Mouse (Mus musculus): ENCODE measurements around the gene Nxnl1. TPM values are rescaled to one million over a fixed set of nuclear protein-coding genes. Genes with fewer than 3 reads are reported as not detected.
"Not testable (repeated sequence)": the region's sequence is repeated elsewhere in the genome, so short reads cannot be mapped to it uniquely, and the experiment has no call there.

The Nxnl1 gene
- total RNA-seq, 2 experiments from 2014 or later, result 0.25 to 0.65 TPM

- not testable (repeated sequence) for DNase-seq (ENCODE audit: low spot score in 2 of 2)
Measured at GRCm38 (mm10) chr8:71519037-71519825, 47.2 kb downstream of the Nxnl1 start.

DNA sequence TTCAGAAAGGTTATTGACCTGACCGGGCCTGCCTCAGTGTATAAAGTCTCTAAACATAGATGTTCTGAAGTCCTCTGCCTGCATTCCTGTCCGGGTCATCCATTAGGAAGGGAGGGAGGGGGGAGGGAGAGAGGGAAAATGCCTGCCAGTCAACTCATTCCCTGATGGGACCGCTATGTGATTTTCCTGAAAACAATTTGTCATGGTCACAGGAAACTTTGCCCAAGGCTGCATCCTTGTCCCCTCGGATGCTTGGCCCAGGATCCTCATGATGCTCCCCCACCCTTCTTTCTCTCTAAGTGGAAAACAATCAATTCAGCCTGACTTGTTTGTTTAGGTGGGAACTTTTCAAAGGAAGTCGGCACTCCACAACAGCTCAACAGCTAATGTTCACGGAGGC lies 49.6 kb downstream of the Nxnl1 start:
- no peak for DNase-seq (ENCODE audit: low spot score in 2 of 2)

- no peak for DNase-seq (ENCODE audit: low spot score in 2 of 2)
Measured at GRCm38 (mm10) chr8:71515043-71515442, 51.4 kb downstream of the Nxnl1 start.

DNA sequence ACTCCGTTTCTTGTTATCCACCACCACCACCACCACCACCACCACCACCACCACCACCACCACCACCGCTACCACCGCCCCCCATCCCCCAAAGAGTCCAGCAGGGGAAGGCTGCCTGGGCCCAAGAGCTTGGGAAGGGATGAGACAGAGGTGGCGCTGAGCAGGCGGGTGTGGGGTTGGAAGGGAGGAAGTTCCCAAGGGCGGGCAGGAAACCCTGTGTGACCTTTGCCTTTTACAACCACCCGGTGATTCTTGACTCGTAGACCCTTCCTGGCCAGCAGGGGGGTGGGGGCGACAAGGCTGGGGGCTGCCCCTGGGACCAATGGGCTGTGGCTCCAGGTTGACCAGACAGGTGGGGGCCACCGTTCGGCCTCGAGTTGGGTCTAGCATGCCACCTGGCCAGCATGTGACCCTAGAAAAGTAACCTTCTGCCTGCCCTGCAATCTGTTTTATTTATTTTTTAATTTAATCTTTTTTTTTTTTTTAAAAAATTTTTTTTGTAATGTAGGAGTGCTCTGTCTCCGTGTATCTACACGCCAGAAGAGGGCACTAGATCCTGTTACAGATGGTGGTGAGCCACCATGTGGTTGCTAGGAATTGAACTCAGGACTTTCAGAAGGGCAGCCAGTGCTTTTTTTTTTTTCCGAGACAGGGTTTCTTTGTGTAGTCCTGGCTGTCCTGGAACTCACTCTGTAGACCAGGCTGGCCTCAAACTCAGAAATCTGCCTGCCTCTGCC lies 53.2 kb downstream of the Nxnl1 start:
- no peak for DNase-seq (ENCODE audit: low spot score in 2 of 2)

- DNase-seq (ENCODE audit: low spot score in 2 of 2), result no peak
Measured at GRCm38 (mm10) chr8:71511644-71512043, 54.8 kb downstream of the Nxnl1 start, which contains the start of gene Plvap. Plvap (minus strand) TSS chr8:71511752.

Other genes starting within 250 kb of the Nxnl1 start
- gene Use1, start 199.8 kb downstream of the Nxnl1 start, total RNA-seq (2021), result 100 to 1,000 TPM; 210 to 221 TPM
- gene Ocel1, start 195.3 kb downstream of the Nxnl1 start, total RNA-seq (2021), result 10 to 100 TPM; 12.0 to 13.6 TPM
- 10 to 100 TPM; 67.6 to 70.6 TPM for gene Nr2f6, start 184.6 kb downstream of the Nxnl1 start, total RNA-seq (2021)
- 10 to 100 TPM; 21.6 to 21.8 TPM for gene Ushbp1, start 170.8 kb downstream of the Nxnl1 start, total RNA-seq (2021)
- 100 to 1,000 TPM; 108 to 109 TPM for gene Babam1, start 169.7 kb downstream of the Nxnl1 start, total RNA-seq (2021)
- gene Ankle1, start 160.6 kb downstream of the Nxnl1 start, total RNA-seq (2021), result 10 to 100 TPM; 13.5 to 14.6 TPM
- gene Abhd8, start 102.9 kb downstream of the Nxnl1 start, total RNA-seq (2021), result 10 to 100 TPM; 58.9 to 65.9 TPM
- gene Mrpl34, start 101.6 kb downstream of the Nxnl1 start, total RNA-seq (2021), result 10 to 100 TPM; 87.7 to 89.8 TPM
- gene Dda1, start 97.4 kb downstream of the Nxnl1 start, total RNA-seq (2021), result 10 to 100 TPM; 61.2 to 61.4 TPM
- 10 to 100 TPM; 25.9 to 26.3 TPM for gene Ano8, start 80.6 kb downstream of the Nxnl1 start, total RNA-seq (2021)
- 10 to 100 TPM; 30.6 to 32.0 TPM for gene Gtpbp3, start 78.5 kb downstream of the Nxnl1 start, total RNA-seq (2021)
- gene Plvap, start 54.8 kb downstream of the Nxnl1 start, total RNA-seq (2021), result 100 to 1,000 TPM; 179 to 185 TPM
- gene Ccdc194, start 40.9 kb downstream of the Nxnl1 start, total RNA-seq (2021), result under 1 TPM in 1 of 2 experiments, not detected in 1; 0.25 TPM
- gene Bst2, start 29.1 kb downstream of the Nxnl1 start, total RNA-seq (2021), result 10 to 100 TPM; 39.6 to 46.0 TPM
- 10 to 100 TPM; 74.5 to 76.0 TPM for gene Mvb12a, start 23.7 kb downstream of the Nxnl1 start, total RNA-seq (2021)
- gene Tmem221, start 7.7 kb downstream of the Nxnl1 start, total RNA-seq (2021), result 1 to 10 TPM; 4.4 to 4.5 TPM
- 100 to 1,000 TPM; 110 to 111 TPM for gene Slc27a1, start 2.3 kb upstream of the Nxnl1 start, total RNA-seq (2021)
- gene Pgls, start 25.6 kb upstream of the Nxnl1 start, total RNA-seq (2021), result 100 to 1,000 TPM; 136 to 144 TPM
- 1 to 10 TPM; 3.4 to 4.3 TPM for gene Fam129c, start 31.0 kb upstream of the Nxnl1 start, total RNA-seq (2021)
- 10 to 100 TPM; 74.6 to 78.2 TPM for gene Colgalt1, start 44.4 kb upstream of the Nxnl1 start, total RNA-seq (2021)
- 10 to 100 TPM; 11.7 to 12.9 TPM for gene Unc13a, start 105.2 kb upstream of the Nxnl1 start, total RNA-seq (2021)
- gene Jak3, start 109.7 kb upstream of the Nxnl1 start, total RNA-seq (2021), result 10 to 100 TPM; 17.7 to 19.3 TPM
- 1 to 10 TPM; 6.8 to 8.5 TPM for gene Insl3, start 122.6 kb upstream of the Nxnl1 start, total RNA-seq (2021)
- 1 to 10 TPM; 4.4 to 5.0 TPM for gene B3gnt3, start 135.2 kb upstream of the Nxnl1 start, total RNA-seq (2021)
- gene Fcho1, start 159.1 kb upstream of the Nxnl1 start, total RNA-seq (2021), result 1 to 10 TPM; 8.4 to 9.8 TPM